Mouse (Mus musculus) ES-Bruce4 (cell line): ENCODE data around the gene Hist2h2aa1.

Experiments
- CTCF ChIP-seq: IDR thresholded peaks from one replicate; pipeline ENCODE4 v1.8.1; 2011; ENCODE audit warnings: low read depth, low read length
- EP300 ChIP-seq: IDR thresholded peaks from 2 replicates; pipeline ENCODE4 v1.6.1; 2011; ENCODE audit warnings: low read depth, low read length; ENCODE audit not compliant: insufficient read depth
- POLR2A ChIP-seq: IDR thresholded peaks from one replicate; pipeline ENCODE4 v1.8.1; 2011; ENCODE audit warnings: low read length; ENCODE audit not compliant: insufficient read depth

DNA sequence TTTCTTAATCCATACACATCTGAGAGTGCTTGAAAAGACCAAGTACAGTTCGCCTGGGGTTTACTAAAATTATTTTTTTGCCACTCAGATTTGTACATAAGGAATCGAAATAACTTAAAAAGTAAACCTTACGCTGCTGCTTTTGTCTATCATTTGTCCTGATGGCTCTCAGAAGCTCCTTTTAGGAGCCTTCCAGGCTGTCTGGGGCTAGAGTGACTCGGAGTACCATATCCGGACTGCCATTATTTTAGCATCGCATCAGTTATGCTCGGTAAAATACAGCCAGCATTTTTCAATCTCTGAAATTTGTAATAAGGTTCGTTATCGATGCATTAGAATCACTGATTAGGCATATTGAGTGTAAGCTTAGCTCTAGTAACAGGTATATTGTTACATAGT, 4.5 kb upstream of the Hist2h2aa1 start:
- TF ChIP-seq POLR2A, result no peak
- no peak for TF ChIP-seq CTCF
- TF ChIP-seq EP300, result no peak
